Mouse (Mus musculus) left cerebral cortex, postnatal 10 days (tissue): ENCODE data around the gene Trpc6. TPM values are rescaled to one million over a fixed set of nuclear protein-coding genes. Genes with fewer than 3 reads are reported as not detected.

ENCODE experiments used
- DNase-seq, 2 experiments: peaks; one replicate each; pipeline ENCODE4 v3.0.0; 2021 to 2022; ENCODE audit warnings: low spot score in 2 of 2, mixed read lengths in 1 of 2; ENCODE audit errors: extremely low spot score in 1 of 2
- intact Hi-C: fragments of 180-260 bp; cut with DNase I; formaldehyde crosslinking; loops from one replicate; pipeline ENCODE4 v1.15.1; 2025
- total RNA-seq, 2 experiments: library from RNA; stranded (reverse); gene quantifications; 2 replicates each; pipeline ENCODE4 v1.2.3; 2021

Gene Trpc6
- total RNA-seq, 2 experiments from 2014 or later: 5.6 to 5.7 TPM

DNA sequence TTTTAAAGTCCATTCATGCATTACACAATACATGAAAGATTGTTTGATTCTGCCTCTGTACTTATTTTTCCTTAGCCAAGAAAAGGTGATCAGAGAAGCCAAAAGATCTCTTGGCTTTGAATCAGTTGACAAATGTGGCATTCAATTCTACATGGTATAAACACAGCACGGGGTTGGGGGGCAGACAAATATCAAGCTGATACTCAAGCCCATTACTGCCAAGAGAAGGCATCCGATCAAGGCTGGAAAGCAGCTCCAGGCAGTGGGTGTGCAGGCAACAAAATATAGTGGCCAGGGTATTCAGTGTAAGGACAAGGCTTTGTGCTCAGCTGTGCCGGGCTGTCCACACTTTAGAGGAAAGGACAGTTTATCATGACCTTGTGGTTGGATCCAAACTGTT, 185.1 kb downstream of the Trpc6 start:
- intact Hi-C loops: no loop called here
- DNase-seq: no peak
